Mouse (Mus musculus) kidney, adult 18-20 months (tissue): Measurements from ENCODE around the gene Trim27.

Experiments
- DNase-seq: peaks from one replicate; pipeline ENCODE4 v3.0.0; 2021

Trim27 gene

GRCm38 (mm10) chr13:21221656-21222462, 42.6 kb downstream of the Trim27 start:
- no peak for DNase-seq

GRCm38 (mm10) chr13:21222463-21223022, 43.3 kb downstream of the Trim27 start:
- DNase-seq, result peak; percentile 78

- peak; percentile 34 for DNase-seq
Measured at GRCm38 (mm10) chr13:21223242-21223655, 44.0 kb downstream of the Trim27 start.

- DNase-seq, result no peak
Measured at GRCm38 (mm10) chr13:21224376-21224775, 45.1 kb downstream of the Trim27 start.

GRCm38 (mm10) chr13:21225206-21225605, 46.0 kb downstream of the Trim27 start:
- DNase-seq, result no peak

GRCm38 (mm10) chr13:21226031-21226430, 46.8 kb downstream of the Trim27 start:
- no peak for DNase-seq

GRCm38 (mm10) chr13:21233732-21234705, 54.8 kb downstream of the Trim27 start:
- DNase-seq, result peak; percentile 85

GRCm38 (mm10) chr13:21236714-21237113, 57.5 kb downstream of the Trim27 start:
- DNase-seq, result peak; percentile 49

GRCm38 (mm10) chr13:21237161-21237560, 57.9 kb downstream of the Trim27 start:
- DNase-seq, result no peak

GRCm38 (mm10) chr13:21240788-21241187, 61.5 kb downstream of the Trim27 start:
- no peak for DNase-seq

GRCm38 (mm10) chr13:21242408-21243125, 63.3 kb downstream of the Trim27 start:
- no peak for DNase-seq

GRCm38 (mm10) chr13:21243196-21243595, 64.0 kb downstream of the Trim27 start:
- no peak for DNase-seq

GRCm38 (mm10) chr13:21244089-21244488, 64.8 kb downstream of the Trim27 start:
- no peak for DNase-seq
